Mouse (Mus musculus) spleen, postnatal 10 days (tissue): ENCODE data around the gene 3110040N11Rik.

ENCODE experiments used
- DNase-seq, 2 experiments: peaks; one replicate each; pipeline ENCODE4 v3.0.0; 2021 to 2022; ENCODE audit warnings: low spot score in 2 of 2

3110040N11Rik gene

GRCm38 (mm10) chr7:81738720-81739385, 50.4 kb downstream of the 3110040N11Rik start:
- DNase-seq, result no peak

DNA sequence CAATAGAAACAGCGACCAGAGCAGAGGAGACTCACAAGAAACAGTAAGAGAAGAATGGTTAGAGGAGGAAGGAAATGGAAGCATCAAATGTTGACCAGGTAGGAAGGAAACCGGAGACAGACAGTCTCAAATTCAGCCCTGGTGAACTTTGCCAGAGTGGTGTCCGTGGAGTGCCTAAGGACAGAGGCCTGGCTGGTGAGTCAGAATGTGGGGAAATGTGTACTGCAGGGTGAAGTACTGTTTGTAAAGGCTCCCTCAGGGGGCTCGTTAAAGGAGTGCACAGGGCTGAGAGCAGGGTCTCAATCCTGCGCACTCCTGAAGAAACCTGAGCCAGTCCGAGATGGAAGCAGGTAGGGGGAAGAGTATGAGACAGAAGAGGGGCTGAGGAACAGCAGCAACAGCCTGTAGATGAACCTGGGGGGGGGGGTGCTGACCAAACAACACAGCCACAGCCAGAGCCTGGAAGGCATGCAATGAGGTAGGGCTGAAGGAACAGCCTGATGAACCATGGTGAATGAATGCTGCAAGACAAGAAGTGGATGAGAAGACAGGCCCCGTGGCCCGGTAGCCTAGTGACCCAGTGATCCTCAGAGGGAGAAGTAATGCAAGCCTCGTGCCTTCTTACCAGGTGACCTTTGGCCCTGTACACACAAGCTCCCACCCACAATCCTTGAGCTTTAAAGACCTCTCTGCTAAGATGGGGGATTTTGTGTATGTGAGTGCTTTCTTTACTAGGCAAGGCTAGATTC, 53.8 kb downstream of the 3110040N11Rik start:
- DNase-seq, result no peak

DNA sequence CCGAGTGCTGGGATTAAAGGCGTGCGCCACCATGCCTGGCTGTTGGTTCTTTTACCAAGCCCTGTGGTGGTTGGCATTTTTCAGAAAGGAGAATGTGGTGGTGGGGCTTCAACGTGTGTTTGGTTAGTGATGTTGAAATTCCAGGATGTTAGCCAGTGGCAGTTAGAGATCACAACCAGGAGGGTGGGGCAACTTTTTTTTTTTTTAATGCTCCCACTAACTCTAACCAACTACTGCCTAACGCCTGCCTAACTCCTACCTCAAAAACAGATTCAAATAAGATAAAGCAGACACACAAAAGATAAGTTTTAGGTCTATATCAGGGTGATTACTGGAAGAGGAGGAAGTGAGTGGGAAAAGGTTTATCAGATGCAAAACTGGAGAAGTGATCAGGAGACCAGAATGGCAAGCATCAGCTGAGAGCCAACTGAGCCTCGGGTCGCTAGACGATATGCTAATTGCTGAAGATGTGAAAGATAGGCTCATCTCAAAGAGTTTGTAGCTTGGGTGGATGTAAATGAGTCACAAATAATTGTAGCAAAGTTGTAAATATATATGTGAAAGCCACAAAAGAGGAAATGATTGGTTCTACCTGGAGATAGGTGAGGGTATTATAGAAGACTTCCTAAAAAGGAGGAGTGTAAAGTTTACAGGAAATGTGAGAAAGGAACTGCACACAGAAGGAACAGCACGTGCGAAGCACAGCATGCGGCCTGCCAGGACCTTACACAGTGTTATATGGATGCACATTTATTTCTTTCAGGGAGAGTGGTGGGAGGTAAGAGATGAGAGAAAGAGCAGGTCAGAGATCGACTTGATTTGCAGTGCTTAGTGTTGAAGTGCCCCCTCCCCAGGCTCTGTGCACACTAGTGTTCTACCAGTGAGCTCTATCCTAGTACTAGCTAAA, 56.8 kb downstream of the 3110040N11Rik start:
- no peak for DNase-seq
